In genomic region chr9:50527860-50528259, GRCm38 (mm10) we compare ENCODE assay signal across 8 mouse cellular contexts. TPM values are rescaled to one million over a fixed set of nuclear protein-coding genes. Genes with fewer than 3 reads are reported as not detected.
A peak's percentile ranks its signal among the peaks of the same experiment; 100 is the strongest.
DNase-seq lines count a peak whose midpoint lies in the region; ATAC-seq lines count a peak whose summit lies in the region.

No protein-coding gene starts in this region.

- peak overlapping the region; percentile 80; the same call in 1 of the 2 replicates for H3K9ac ChIP-seq in neural tube, embryonic 11.5 days (ENCODE audit: low read length)
- peak overlapping the region; percentile 77 for H3K9ac ChIP-seq in midbrain, embryonic 16.5 days (ENCODE audit: low read depth, low read length)

- ATAC-seq in neural tube, embryonic 11.5 days (ENCODE audit: insufficient read depth, low FRiP score, low TSS enrichment): no peak; the same call in 1 of the 2 replicates
- ATAC-seq in inflammation-experienced regulatory T-cells, adult 6 months: peak; percentile 18
- ATAC-seq in midbrain, embryonic 16.5 days: peak; percentile 13; the same call in 1 of the 2 replicates

- no peak overlapping the region for H3K27ac ChIP-seq in neural tube, embryonic 11.5 days (ENCODE audit: low read depth, low read length)
- peak overlapping the region; percentile 88 for H3K27ac ChIP-seq in embryonic facial prominence, embryonic 10.5 days (replicated peaks)
- peak overlapping the region; percentile 84; the same call in 1 of the 2 replicates for H3K27ac ChIP-seq in midbrain, embryonic 16.5 days (ENCODE audit: low read length)

- WGBS in neural tube, embryonic 11.5 days: 48% methylated on average over 7 of the region's 7 CpGs
- 47% methylated on average over 7 of the region's 7 CpGs for WGBS in embryonic facial prominence, embryonic 10.5 days
- WGBS in midbrain, embryonic 16.5 days: 47% methylated on average over 7 of the region's 7 CpGs

- no peaks in the 10 kb centered on the region for H3K9me3 ChIP-seq in neural tube, embryonic 11.5 days (ENCODE audit: control insufficient read depth, low read length)
- no peaks in the 10 kb centered on the region for H3K9me3 ChIP-seq in embryonic facial prominence, embryonic 10.5 days
- no peaks in the 10 kb centered on the region for H3K9me3 ChIP-seq in midbrain, embryonic 16.5 days (replicated peaks; ENCODE audit: control insufficient read depth, low read length, poor library complexity, severe bottlenecking)

- peak overlapping the region; percentile 58 for H3K4me2 ChIP-seq in neural tube, embryonic 11.5 days (ENCODE audit: low read depth)
- H3K4me2 ChIP-seq in midbrain, embryonic 16.5 days (ENCODE audit: low read length): peak overlapping the region; percentile 60

- H3K27me3 ChIP-seq in neural tube, embryonic 11.5 days (ENCODE audit: control insufficient read depth, insufficient read depth, low read length): no peaks in the 10 kb centered on the region
- no peaks in the 10 kb centered on the region for H3K27me3 ChIP-seq in embryonic facial prominence, embryonic 10.5 days (replicated peaks; ENCODE audit: low read depth, poor library complexity, severe bottlenecking)
- no peaks in the 10 kb centered on the region for H3K27me3 ChIP-seq in midbrain, embryonic 16.5 days (ENCODE audit: control insufficient read depth, insufficient read depth, low read depth, low read length)

- DNase-seq in neural tube, embryonic 11.5 days (ENCODE audit: low spot score): no peak
- DNase-seq in neural tube, embryonic 10.5 days (ENCODE audit: extremely low spot score, low spot score): no peak
- no peak for DNase-seq in embryonic facial prominence, embryonic 10.5 days (ENCODE audit: low spot score)
- DNase-seq in adrenal gland, postnatal 25 days: no peak
- no peak for DNase-seq in ovary, adult 18-20 months (ENCODE audit: low spot score)
- DNase-seq in left cerebral cortex, adult 8-10 months (ENCODE audit: low spot score in 2 of 2): no peak

- H3K4me3 ChIP-seq in neural tube, embryonic 11.5 days (ENCODE audit: low read depth, low read length): peak overlapping the region; percentile 78
- peak overlapping the region; percentile 82 for H3K4me3 ChIP-seq in embryonic facial prominence, embryonic 10.5 days
- H3K4me3 ChIP-seq in midbrain, embryonic 16.5 days (ENCODE audit: low read depth, low read length): peak overlapping the region; percentile 69

- peaks cover 6% of the 10 kb centered on the region; the same call in 1 of the 2 replicates for H3K4me1 ChIP-seq in neural tube, embryonic 11.5 days (ENCODE audit: control insufficient read depth, insufficient read depth, low read length)
- H3K4me1 ChIP-seq in embryonic facial prominence, embryonic 10.5 days: peaks cover 7% of the 10 kb centered on the region
- H3K4me1 ChIP-seq in midbrain, embryonic 16.5 days (ENCODE audit: control insufficient read depth, insufficient read depth, low read length): peaks cover 13% of the 10 kb centered on the region

- no peaks in the 10 kb centered on the region for H3K36me3 ChIP-seq in neural tube, embryonic 11.5 days (ENCODE audit: control insufficient read depth, insufficient read depth, low read length)
- H3K36me3 ChIP-seq in embryonic facial prominence, embryonic 10.5 days (replicated peaks): 0 out of 2 replicates have a peak, but pooled peaks cover 2% of the 10 kb centered on the region
- no peaks in the 10 kb centered on the region for H3K36me3 ChIP-seq in midbrain, embryonic 16.5 days (ENCODE audit: control insufficient read depth, insufficient read depth, low read length)

RNA-seq across cellular contexts. Expression of gene Pts, which starts 0.7 kb away (rescaled TPM):
- 75.2 and 80.0 TPM in 2 replicates for polyA plus RNA-seq in neural tube, embryonic 11.5 days (2014; fragmentation: Nextera tagmentation; extraction: Ambion mirVana)
- 62.5 and 68.9 TPM in 2 replicates for polyA plus RNA-seq in embryonic facial prominence, embryonic 10.5 days (2016; fragmentation: Nextera tagmentation; extraction: Ambion mirVana)
- polyA plus RNA-seq in inflammation-experienced regulatory T-cells, adult 6 months (2017; shearing (Covaris generic)): 100 to 1,000 TPM in 2 of 3 experiments, 10 to 100 TPM in 1; 89.4 to 111 (median 104) TPM
- polyA plus RNA-seq in midbrain, embryonic 16.5 days (2015; fragmentation: Nextera tagmentation; extraction: Ambion mirVana): 114 and 124 TPM in 2 replicates
- total RNA-seq in adrenal gland, postnatal 25 days (2021): 68.9 and 81.6 TPM in 2 replicates
- 10 to 100 TPM; 28.2 to 31.7 (median 29.5) TPM for total RNA-seq in left cerebral cortex, adult 8-10 months (2022)

RNA-seq across cellular contexts. Expression of gene Il18, which starts 26.8 kb away (rescaled TPM):
- 4.7 and 6.4 TPM in 2 replicates for polyA plus RNA-seq in neural tube, embryonic 11.5 days (2014; fragmentation: Nextera tagmentation; extraction: Ambion mirVana)
- polyA plus RNA-seq in embryonic facial prominence, embryonic 10.5 days (2016; fragmentation: Nextera tagmentation; extraction: Ambion mirVana): 0.94 and 1.2 TPM in 2 replicates
- 1 to 10 TPM; 6.3 to 9.2 (median 8.1) TPM for polyA plus RNA-seq in inflammation-experienced regulatory T-cells, adult 6 months (2017; shearing (Covaris generic))
- 21.0 and 26.0 TPM in 2 replicates for polyA plus RNA-seq in midbrain, embryonic 16.5 days (2015; fragmentation: Nextera tagmentation; extraction: Ambion mirVana)
- total RNA-seq in adrenal gland, postnatal 25 days (2021): 3.4 and 5.1 TPM in 2 replicates
- 10 to 100 TPM; 20.2 to 26.5 (median 25.1) TPM for total RNA-seq in left cerebral cortex, adult 8-10 months (2022)

RNA-seq across cellular contexts. Expression of gene Bco2, which starts 27.1 kb away (rescaled TPM):
- 0.15 TPM in 1 of 2 replicates, not detected in the other for polyA plus RNA-seq in neural tube, embryonic 11.5 days (2014; fragmentation: Nextera tagmentation; extraction: Ambion mirVana)
- 0.09 and 0.34 TPM in 2 replicates for polyA plus RNA-seq in embryonic facial prominence, embryonic 10.5 days (2016; fragmentation: Nextera tagmentation; extraction: Ambion mirVana)
- polyA plus RNA-seq in inflammation-experienced regulatory T-cells, adult 6 months (2017; shearing (Covaris generic)): 1 to 10 TPM in 1 of 3 experiments, under 1 TPM in 1, not detected in 1; 0.54 to 1.2 TPM
- 0.44 and 0.60 TPM in 2 replicates for polyA plus RNA-seq in midbrain, embryonic 16.5 days (2015; fragmentation: Nextera tagmentation; extraction: Ambion mirVana)
- total RNA-seq in adrenal gland, postnatal 25 days (2021): 4.5 and 4.8 TPM in 2 replicates
- total RNA-seq in left cerebral cortex, adult 8-10 months (2022): 1 to 10 TPM; 4.1 to 4.8 (median 4.4) TPM

RNA-seq across cellular contexts. Expression of gene Tex12, which starts 33.3 kb away (rescaled TPM):
- polyA plus RNA-seq in neural tube, embryonic 11.5 days (2014; fragmentation: Nextera tagmentation; extraction: Ambion mirVana): 0.28 TPM in 1 of 2 replicates, not detected in the other
- not detected in 2 replicates for polyA plus RNA-seq in embryonic facial prominence, embryonic 10.5 days (2016; fragmentation: Nextera tagmentation; extraction: Ambion mirVana)
- polyA plus RNA-seq in inflammation-experienced regulatory T-cells, adult 6 months (2017; shearing (Covaris generic)): not detected
- polyA plus RNA-seq in midbrain, embryonic 16.5 days (2015; fragmentation: Nextera tagmentation; extraction: Ambion mirVana): 0.24 and 0.28 TPM in 2 replicates
- total RNA-seq in adrenal gland, postnatal 25 days (2021): not detected in 2 replicates
- not detected for total RNA-seq in left cerebral cortex, adult 8-10 months (2022)

RNA-seq across cellular contexts. Expression of gene Plet1, which starts 33.5 kb away (rescaled TPM):
- polyA plus RNA-seq in neural tube, embryonic 11.5 days (2014; fragmentation: Nextera tagmentation; extraction: Ambion mirVana): 0.49 and 0.51 TPM in 2 replicates
- 1.4 and 1.6 TPM in 2 replicates for polyA plus RNA-seq in embryonic facial prominence, embryonic 10.5 days (2016; fragmentation: Nextera tagmentation; extraction: Ambion mirVana)
- not detected for polyA plus RNA-seq in inflammation-experienced regulatory T-cells, adult 6 months (2017; shearing (Covaris generic))
- 0.53 and 0.75 TPM in 2 replicates for polyA plus RNA-seq in midbrain, embryonic 16.5 days (2015; fragmentation: Nextera tagmentation; extraction: Ambion mirVana)
- total RNA-seq in adrenal gland, postnatal 25 days (2021): 0.18 TPM in 1 of 2 replicates, not detected in the other
- total RNA-seq in left cerebral cortex, adult 8-10 months (2022): not detected
